Mouse (Mus musculus) testis, adult 2 months (tissue): ENCODE measurements at regions not wholly inside any gene's neighbourhood (a gene's known extent, or its start where the extent isn't known, plus 50 kb on each side); places are given as distances from the start of the nearest gene placed in this dataset.

ENCODE experiments used
- CTCF ChIP-seq: fragments of 200-500 bp; IDR thresholded peaks from 2 replicates; pipeline ENCODE4 v1.5.1; 2012; ENCODE audit warnings: low read depth, mild to moderate bottlenecking, inconsistent platforms, low read length, moderate library complexity; ENCODE audit not compliant: control insufficient read depth, insufficient read depth, insufficient replicate concordance
- POLR2A ChIP-seq: fragments of 200-500 bp; IDR thresholded peaks from 2 replicates; pipeline ENCODE4 v1.6.1; 2012; ENCODE audit warnings: low read depth, mild to moderate bottlenecking, inconsistent platforms, low read length, moderate library complexity; ENCODE audit not compliant: control insufficient read depth

DNA sequence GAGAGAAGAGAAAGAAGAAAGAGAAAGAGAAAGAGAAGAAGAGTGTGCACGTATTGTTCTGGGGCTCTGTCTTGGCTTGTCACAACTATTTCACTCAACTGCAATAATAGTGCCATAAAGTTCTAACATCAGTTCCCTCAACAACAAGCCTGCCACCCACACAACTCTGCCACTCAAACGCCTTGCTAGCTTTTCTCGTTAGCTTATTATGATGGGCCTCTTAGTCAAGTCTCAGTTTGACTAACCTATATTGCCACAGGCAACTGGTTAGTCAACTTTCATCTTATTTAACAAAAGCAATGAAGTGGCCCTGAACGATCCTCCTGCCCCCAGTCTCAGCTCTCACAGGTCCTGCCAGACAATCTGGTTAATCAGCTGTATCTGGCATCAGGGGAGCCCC is 521.0 kb upstream of the 4930412O13Rik start:
- TF ChIP-seq CTCF (no peak), POLR2A (no peak)
